Comparison of ENCODE assay signal across 17 mouse cellular contexts in the genomic region with DNA sequence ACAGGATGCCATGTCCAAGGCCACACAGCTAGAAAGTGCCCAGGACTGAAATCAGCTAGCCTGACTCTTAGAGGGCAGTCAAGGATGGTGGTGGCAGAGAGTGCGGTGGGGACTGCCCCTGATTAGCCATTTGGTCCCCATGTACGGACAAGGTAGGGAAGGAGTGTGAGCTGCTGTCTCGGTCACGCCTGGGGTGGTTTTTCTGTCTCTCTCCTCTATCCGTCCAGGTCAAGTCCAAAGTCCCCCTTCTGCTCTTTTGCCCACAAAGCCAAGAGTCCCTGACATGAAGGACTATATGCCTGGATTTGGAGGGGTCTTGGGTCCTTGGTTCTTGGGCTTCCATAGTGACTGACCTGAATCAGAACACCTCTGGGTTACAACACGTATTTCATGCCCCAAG. TPM values are rescaled to one million over a fixed set of nuclear protein-coding genes. Genes with fewer than 3 reads are reported as not detected.
DNase-seq lines count a peak whose midpoint lies in the region; ATAC-seq and TF ChIP-seq lines count a peak whose summit lies in the region.
"Had no signal": no experiment of that assay in that cellular context is flagged by ENCODE, and none has a peak within 500 bp of the region (broad histone marks: within the 10 kb centered on the region; RNA-seq: fewer than 3 reads in every experiment).

No protein-coding gene starts in this region.

- no peak for TF ChIP-seq EP300 in liver, embryonic 14.5 days (IDR thresholded peaks at IDR 0.05; ENCODE audit: low read depth)

- H3K4me2 ChIP-seq in intestine, embryonic 16.5 days (ENCODE audit: low read depth, low read length): peak overlapping the region; percentile 56
- H3K4me2 ChIP-seq in kidney, postnatal 0 days (ENCODE audit: low read length): peak overlapping the region; percentile 52
- peak overlapping the region; percentile 47 for H3K4me2 ChIP-seq in liver, embryonic 14.5 days (ENCODE audit: low read depth)
- H3K4me2 ChIP-seq: hindbrain, embryonic 14.5 days; limb, embryonic 15.5 days had no signal

- no peaks in the 10 kb centered on the region for H3K9me3 ChIP-seq in intestine, embryonic 16.5 days (ENCODE audit: control insufficient read depth, low read length)
- H3K9me3 ChIP-seq in kidney, postnatal 0 days (replicated peaks; ENCODE audit: low read length): no peaks in the 10 kb centered on the region
- no peaks in the 10 kb centered on the region for H3K9me3 ChIP-seq in liver, embryonic 14.5 days (ENCODE audit: control insufficient read depth, low read length)
- H3K9me3 ChIP-seq in midbrain, embryonic 10.5 days (replicated peaks): no peaks in the 10 kb centered on the region
- H3K9me3 ChIP-seq: embryonic facial prominence, embryonic 13.5 days; limb, embryonic 15.5 days had no signal

- H3K27ac ChIP-seq in intestine, embryonic 16.5 days (ENCODE audit: low read length): no peak overlapping the region
- H3K27ac ChIP-seq in kidney, postnatal 0 days: peak overlapping the region; percentile 87; the same call in 1 of the 2 replicates
- no peak overlapping the region for H3K27ac ChIP-seq in liver, embryonic 14.5 days
- H3K27ac ChIP-seq in midbrain, embryonic 10.5 days (replicated peaks): no peak overlapping the region
- H3K27ac ChIP-seq: embryonic facial prominence, embryonic 13.5 days; heart, adult 2 months; hindbrain, embryonic 14.5 days; limb, embryonic 15.5 days had no signal

- ATAC-seq in intestine, embryonic 16.5 days: no peak
- no peak; the same call in 1 of the 2 replicates for ATAC-seq in kidney, postnatal 0 days (replicated peaks; ENCODE audit: low FRiP score, low read depth)
- no peak for ATAC-seq in liver, embryonic 14.5 days (ENCODE audit: insufficient read depth)
- ATAC-seq: CD4-positive, CD25-positive, alpha-beta regulatory T cell, adult 4 months had no signal

- no peak for TF ChIP-seq CTCF in kidney, postnatal 0 days (IDR thresholded peaks at IDR 0.05; ENCODE audit: low read depth)
- TF ChIP-seq CTCF in liver, embryonic 14.5 days (IDR thresholded peaks at IDR 0.05; ENCODE audit: low read depth): no peak

- no peaks in the 10 kb centered on the region for H3K27me3 ChIP-seq in intestine, embryonic 16.5 days (replicated peaks; ENCODE audit: control insufficient read depth, insufficient read depth, low read length)
- H3K27me3 ChIP-seq in kidney, postnatal 0 days (ENCODE audit: insufficient read depth, low read length): no peaks in the 10 kb centered on the region
- H3K27me3 ChIP-seq in liver, embryonic 14.5 days (ENCODE audit: control insufficient read depth, insufficient read depth, low read length): no peaks in the 10 kb centered on the region
- peaks cover 21% of the 10 kb centered on the region for H3K27me3 ChIP-seq in midbrain, embryonic 10.5 days (ENCODE audit: low read depth, poor library complexity, severe bottlenecking)
- H3K27me3 ChIP-seq: embryonic facial prominence, embryonic 13.5 days; limb, embryonic 15.5 days had no signal

- 70% methylated on average over 6 of the region's 6 CpGs for WGBS in intestine, embryonic 16.5 days
- 75% methylated on average over 6 of the region's 6 CpGs for WGBS in kidney, postnatal 0 days
- WGBS in liver, embryonic 14.5 days (ENCODE audit: insufficient replicate concordance): 58% methylated on average over 6 of the region's 6 CpGs
- 78% methylated on average over 6 of the region's 6 CpGs for WGBS in midbrain, embryonic 10.5 days

- peaks cover 18% of the 10 kb centered on the region for H3K4me1 ChIP-seq in intestine, embryonic 16.5 days (ENCODE audit: control insufficient read depth, insufficient read depth, low read length)
- peaks cover 19% of the 10 kb centered on the region for H3K4me1 ChIP-seq in kidney, postnatal 0 days (replicated peaks; ENCODE audit: insufficient read depth, low read length)
- peaks cover 0 to 19% of the 10 kb centered on the region in 2 experiments; a peak in 2 of 4 replicates for H3K4me1 ChIP-seq in liver, embryonic 14.5 days (replicated peaks; ENCODE audit: control insufficient read depth in 2 of 2, insufficient read depth in 2 of 2, low read length in 1 of 2)
- H3K4me1 ChIP-seq in midbrain, embryonic 10.5 days: peaks cover 38% of the 10 kb centered on the region

- H3K9ac ChIP-seq in intestine, embryonic 16.5 days (ENCODE audit: low read depth, low read length): peak overlapping the region; percentile 73; the same call in 1 of the 2 replicates
- no peak overlapping the region for H3K9ac ChIP-seq in kidney, postnatal 0 days (ENCODE audit: low read depth, low read length)
- H3K9ac ChIP-seq in liver, embryonic 14.5 days (replicated peaks): no peak overlapping the region
- H3K9ac ChIP-seq: embryonic facial prominence, embryonic 13.5 days; hindbrain, embryonic 14.5 days; limb, embryonic 15.5 days had no signal

- no peaks in the 10 kb centered on the region for H3K36me3 ChIP-seq in intestine, embryonic 16.5 days (ENCODE audit: control insufficient read depth, insufficient read depth, low read length)
- no peaks in the 10 kb centered on the region for H3K36me3 ChIP-seq in kidney, postnatal 0 days (ENCODE audit: insufficient read depth, low read length)
- H3K36me3 ChIP-seq in liver, embryonic 14.5 days (replicated peaks; ENCODE audit: control insufficient read depth, insufficient read depth, low read depth): no peaks in the 10 kb centered on the region
- H3K36me3 ChIP-seq in midbrain, embryonic 10.5 days: no peaks in the 10 kb centered on the region
- H3K36me3 ChIP-seq: embryonic facial prominence, embryonic 13.5 days; limb, embryonic 15.5 days had no signal

- peak overlapping the region; percentile 51; the same call in 1 of the 2 replicates for H3K4me3 ChIP-seq in intestine, embryonic 16.5 days (ENCODE audit: low read length)
- H3K4me3 ChIP-seq in kidney, postnatal 0 days (replicated peaks; ENCODE audit: low read depth, low read length): no peak overlapping the region
- peak overlapping the region; percentile 39 to 46; a peak in 3 of 4 replicates for H3K4me3 ChIP-seq in liver, embryonic 14.5 days (ENCODE audit: insufficient read depth in 1 of 2, low read depth in 2 of 2, low read length in 2 of 2)
- no peak overlapping the region for H3K4me3 ChIP-seq in midbrain, embryonic 10.5 days
- H3K4me3 ChIP-seq: embryonic facial prominence, embryonic 13.5 days; heart, adult 2 months; limb, embryonic 15.5 days had no signal

- peak; percentile 15 for DNase-seq in cerebellum, adult 8-10 months
- no peak for DNase-seq in cerebellum, postnatal 36 days
- DNase-seq in kidney, postnatal 0 days (ENCODE audit: low spot score): no peak
- no peak for DNase-seq in liver, embryonic 14.5 days (ENCODE audit: low read depth in 3 of 3, low spot score in 3 of 3)
- no peak for DNase-seq in midbrain, embryonic 10.5 days (ENCODE audit: low spot score)
- DNase-seq in embryo, embryonic 9.5 days (ENCODE audit: extremely low spot score): no peak
- no peak for DNase-seq in thymus, postnatal 14 days
- DNase-seq: cerebellum, adult 11 months; gastrocnemius, postnatal 10 days; heart, adult 2 months; lung, postnatal 14 days had no signal

RNA-seq across cellular contexts. Expression of a gene that starts 1.3 kb away (rescaled TPM):
- polyA plus RNA-seq in intestine, embryonic 16.5 days (2015; fragmentation: Nextera tagmentation; extraction: Ambion mirVana): 66.4 and 73.6 TPM in 2 replicates
- 106 and 110 TPM in 2 replicates for polyA plus RNA-seq in kidney, postnatal 0 days (2015; fragmentation: Nextera tagmentation; extraction: Ambion mirVana)
- 44.7 and 48.0 TPM in 2 replicates for polyA plus RNA-seq in liver, embryonic 14.5 days (2012; rRNA removed)
- 43.3 and 44.8 TPM in 2 replicates for polyA plus RNA-seq in liver, embryonic 14.5 days (2014; fragmentation: Nextera tagmentation; extraction: Ambion mirVana)
- polyA plus RNA-seq in midbrain, embryonic 10.5 days (2016; fragmentation: Nextera tagmentation; extraction: Ambion mirVana): 1.00 and 1.5 TPM in 2 replicates

RNA-seq across cellular contexts. Expression of a gene that starts 13.0 kb away (rescaled TPM):
- 0.16 and 1.0 TPM in 2 replicates for polyA plus RNA-seq in intestine, embryonic 16.5 days (2015; fragmentation: Nextera tagmentation; extraction: Ambion mirVana)
- 2.2 and 2.8 TPM in 2 replicates for polyA plus RNA-seq in kidney, postnatal 0 days (2015; fragmentation: Nextera tagmentation; extraction: Ambion mirVana)
- 0.97 and 1.0 TPM in 2 replicates for polyA plus RNA-seq in liver, embryonic 14.5 days (2012; rRNA removed)
- 0.45 and 0.52 TPM in 2 replicates for polyA plus RNA-seq in liver, embryonic 14.5 days (2014; fragmentation: Nextera tagmentation; extraction: Ambion mirVana)
- polyA plus RNA-seq in midbrain, embryonic 10.5 days (2016; fragmentation: Nextera tagmentation; extraction: Ambion mirVana): 0.55 and 0.80 TPM in 2 replicates
- polyA plus RNA-seq: CD4-positive, CD25-positive, alpha-beta regulatory T cell, adult 4 months had no signal

RNA-seq across cellular contexts. Expression of a gene that starts 37.3 kb away (rescaled TPM):
- polyA plus RNA-seq in intestine, embryonic 16.5 days (2015; fragmentation: Nextera tagmentation; extraction: Ambion mirVana): 71.2 and 73.7 TPM in 2 replicates
- polyA plus RNA-seq in kidney, postnatal 0 days (2015; fragmentation: Nextera tagmentation; extraction: Ambion mirVana): 16.9 and 22.5 TPM in 2 replicates
- 0.52 and 0.54 TPM in 2 replicates for polyA plus RNA-seq in liver, embryonic 14.5 days (2012; rRNA removed)
- 0.47 and 0.86 TPM in 2 replicates for polyA plus RNA-seq in liver, embryonic 14.5 days (2014; fragmentation: Nextera tagmentation; extraction: Ambion mirVana)
- 3.0 and 3.4 TPM in 2 replicates for polyA plus RNA-seq in midbrain, embryonic 10.5 days (2016; fragmentation: Nextera tagmentation; extraction: Ambion mirVana)
- polyA plus RNA-seq: midbrain, postnatal 0 days had no signal

RNA-seq across cellular contexts. Expression of a gene that starts 41.9 kb away (rescaled TPM):
- polyA plus RNA-seq in intestine, embryonic 16.5 days (2015; fragmentation: Nextera tagmentation; extraction: Ambion mirVana): 38.5 and 39.7 TPM in 2 replicates
- 36.2 and 36.3 TPM in 2 replicates for polyA plus RNA-seq in kidney, postnatal 0 days (2015; fragmentation: Nextera tagmentation; extraction: Ambion mirVana)
- polyA plus RNA-seq in liver, embryonic 14.5 days (2012; rRNA removed): 19.1 and 19.4 TPM in 2 replicates
- polyA plus RNA-seq in liver, embryonic 14.5 days (2014; fragmentation: Nextera tagmentation; extraction: Ambion mirVana): 8.0 and 8.5 TPM in 2 replicates
- 90.0 and 120 TPM in 2 replicates for polyA plus RNA-seq in midbrain, embryonic 10.5 days (2016; fragmentation: Nextera tagmentation; extraction: Ambion mirVana)

RNA-seq across cellular contexts. Expression of a gene that starts 54.7 kb away (rescaled TPM):
- 0.83 and 1.4 TPM in 2 replicates for polyA plus RNA-seq in intestine, embryonic 16.5 days (2015; fragmentation: Nextera tagmentation; extraction: Ambion mirVana)
- polyA plus RNA-seq in kidney, postnatal 0 days (2015; fragmentation: Nextera tagmentation; extraction: Ambion mirVana): 0.24 and 0.34 TPM in 2 replicates
- polyA plus RNA-seq in liver, embryonic 14.5 days (2012; rRNA removed): 0.04 and 0.16 TPM in 2 replicates
- polyA plus RNA-seq in liver, embryonic 14.5 days (2014; fragmentation: Nextera tagmentation; extraction: Ambion mirVana): 0.10 TPM in 1 of 2 replicates, not detected in the other
- polyA plus RNA-seq in midbrain, embryonic 10.5 days (2016; fragmentation: Nextera tagmentation; extraction: Ambion mirVana): 1.1 and 1.2 TPM in 2 replicates
- polyA plus RNA-seq: CD4-positive, CD25-positive, alpha-beta regulatory T cell, adult 4 months had no signal

Comparison
In these comparisons a context has a peak if more than half of its experiments do, and no peak if none do; other contexts are left out.
1. H3K4me3 ChIP-seq: peak in intestine, embryonic 16.5 days (single experiment) and liver, embryonic 14.5 days (2 of 2); none in kidney, postnatal 0 days (single experiment) and midbrain, embryonic 10.5 days (single experiment).
2. RNA of a gene that starts 1.3 kb away (polyA plus RNA-seq): 106 to 110 TPM in kidney, postnatal 0 days, 66.4 to 73.6 TPM in intestine, embryonic 16.5 days and 43.3 to 48.0 TPM in liver, embryonic 14.5 days; 1.00 to 1.5 TPM in midbrain, embryonic 10.5 days; every median in the first group is over 10 times any median in the second.
3. Peak in every context shown above with its lines, with median percentiles within 50 percentile points of each other: H3K4me2 ChIP-seq.